Mouse (Mus musculus) limb, embryonic 11.5 days (tissue): ENCODE measurements at regions not wholly inside any gene's neighbourhood (a gene's known extent, or its start where the extent isn't known, plus 50 kb on each side); places are given as distances from the start of the nearest gene placed in this dataset.

ENCODE experiments used
- ATAC-seq: fragments of 200-750 bp; cut with Nextera tagmentation; 2 replicates; pipeline ENCODE4 v1.8.0; 2017; ENCODE audit warnings: low read depth; ENCODE audit not compliant: insufficient number of reproducible peaks, low FRiP score, low TSS enrichment
- DNase-seq: peaks from one replicate; pipeline ENCODE4 v3.0.0-alpha.2; 2015; ENCODE audit warnings: low spot score
- H3K27ac ChIP-seq: fragments of 300-500 bp; sonication (generic); replicated peaks from 2 replicates; pipeline ENCODE4 v1.5.1; 2014; ENCODE audit warnings: low read depth, mild to moderate bottlenecking, low read length
- H3K27me3 ChIP-seq: fragments of 300-500 bp; sonication (generic); 2 replicates; pipeline ENCODE4 v1.6.1; 2014; ENCODE audit warnings: mild to moderate bottlenecking, low read length, mixed read lengths; ENCODE audit not compliant: control insufficient read depth, insufficient read depth
- H3K36me3 ChIP-seq: fragments of 300-500 bp; sonication (generic); 2 replicates; pipeline ENCODE4 v1.6.1; 2014; ENCODE audit warnings: mild to moderate bottlenecking, low read length, moderate library complexity, mixed read lengths; ENCODE audit not compliant: control insufficient read depth, insufficient read depth
- H3K4me1 ChIP-seq: fragments of 300-500 bp; sonication (generic); 2 replicates; pipeline ENCODE4 v1.6.1; 2014; ENCODE audit warnings: low read length, mixed read lengths; ENCODE audit not compliant: control insufficient read depth, insufficient read depth
- H3K4me2 ChIP-seq: fragments of 300-500 bp; sonication (generic); 2 replicates; pipeline ENCODE4 v1.6.1; 2014; ENCODE audit warnings: low read depth, mild to moderate bottlenecking, moderate library complexity; ENCODE audit not compliant: severe bottlenecking
- H3K4me3 ChIP-seq: fragments of 300-500 bp; sonication (generic); 2 replicates; pipeline ENCODE4 v1.5.1; 2014; ENCODE audit warnings: low read depth, low read length
- H3K9ac ChIP-seq: fragments of 300-500 bp; sonication (generic); 2 replicates; pipeline ENCODE4 v1.6.1; 2014; ENCODE audit warnings: mild to moderate bottlenecking, low read length
- H3K9me3 ChIP-seq: fragments of 300-500 bp; sonication (generic); 2 replicates; pipeline ENCODE4 v1.6.1; 2016; ENCODE audit warnings: low read length; ENCODE audit not compliant: control insufficient read depth
- WGBS: fragments of 180-500 bp; shearing (Covaris S2); extraction: QIAGEN DNeasy Blood & Tissue Kit; methylation state at CpG from one replicate; pipeline ENCODE4 v1.1.7; 2014; 5-methylcytosine and 5-hydroxymethylcytosine counted together

GRCm38 (mm10) chr8:127704406-127704805 is 640.7 kb downstream of the Pard3 start:
- no peak overlapping the region; the same call in 1 of the 2 replicates for H3K27ac ChIP-seq

GRCm38 (mm10) chr8:127706051-127706835 is 642.5 kb downstream of the Pard3 start:
- Histone ChIP-seq H3K27me3 (no peaks in the 10 kb centered on the region), H3K9ac (no peak overlapping the region), H3K27ac (no peak overlapping the region; the same call in 1 of the 2 replicates), H3K9me3 (no peaks in the 10 kb centered on the region), H3K4me3 (no peak overlapping the region), H3K4me1 (no peaks in the 10 kb centered on the region), H3K36me3 (no peaks in the 10 kb centered on the region), H3K4me2 (no peak overlapping the region)
- ATAC-seq, result no peak
- WGBS, result 69% methylated on average over 16 of the region's 16 CpGs
- DNase-seq, result peak; percentile 42

More at GRCm38 (mm10) chr8:127704406-127704805, 640.7 kb downstream of the Pard3 start:
- DNase-seq (peak; percentile 23), ATAC-seq (no peak)
- Histone ChIP-seq H3K4me2 (no peak overlapping the region), H3K36me3 (no peaks in the 10 kb centered on the region), H3K4me3 (no peak overlapping the region), H3K9me3 (no peaks in the 10 kb centered on the region), H3K4me1 (no peaks in the 10 kb centered on the region), H3K9ac (no peak overlapping the region), H3K27me3 (no peaks in the 10 kb centered on the region)
- WGBS, result 32% methylated on average over 4 of the region's 4 CpGs

- Histone ChIP-seq H3K36me3 (no peaks in the 10 kb centered on the region), H3K9me3 (no peaks in the 10 kb centered on the region), H3K27me3 (no peaks in the 10 kb centered on the region), H3K4me2 (no peak overlapping the region), H3K9ac (no peak overlapping the region), H3K4me3 (no peak overlapping the region), H3K4me1 (no peaks in the 10 kb centered on the region), H3K27ac (no peak overlapping the region)
- 89% methylated on average over 5 of the region's 5 CpGs for WGBS
- ATAC-seq, result no peak
- DNase-seq, result no peak
Observed at GRCm38 (mm10) chr8:127709439-127709838, 645.7 kb downstream of the Pard3 start.

- no peaks in the 10 kb centered on the region for H3K27me3 ChIP-seq
- no peak for DNase-seq
- H3K4me1 ChIP-seq, result no peaks in the 10 kb centered on the region
- H3K27ac ChIP-seq, result no peak overlapping the region
- no peaks in the 10 kb centered on the region for H3K36me3 ChIP-seq
- H3K4me3 ChIP-seq, result no peak overlapping the region
- no peak overlapping the region for H3K9ac ChIP-seq
- no peaks in the 10 kb centered on the region for H3K9me3 ChIP-seq
- H3K4me2 ChIP-seq, result no peak overlapping the region
- ATAC-seq, result no peak
- WGBS, result 87% methylated on average over 1 of the region's 1 CpGs
Observed at GRCm38 (mm10) chr8:127715097-127715496, 643.3 kb upstream of the Nrp1 start.

GRCm38 (mm10) chr8:127717969-127718368 is 640.4 kb upstream of the Nrp1 start:
- Histone ChIP-seq H3K4me2 (no peak overlapping the region), H3K9me3 (no peaks in the 10 kb centered on the region), H3K27ac (no peak overlapping the region), H3K4me1 (0 out of 2 replicates have a peak, but pooled peaks cover 7% of the 10 kb centered on the region), H3K36me3 (no peaks in the 10 kb centered on the region), H3K4me3 (no peak overlapping the region), H3K9ac (no peak overlapping the region), H3K27me3 (no peaks in the 10 kb centered on the region)
- ATAC-seq (no peak), DNase-seq (no peak)

GRCm38 (mm10) chr8:127719881-127720280 is 638.5 kb upstream of the Nrp1 start:
- Histone ChIP-seq H3K4me1 (0 out of 2 replicates have a peak, but pooled peaks cover 7% of the 10 kb centered on the region), H3K4me2 (no peak overlapping the region), H3K36me3 (no peaks in the 10 kb centered on the region), H3K27me3 (no peaks in the 10 kb centered on the region), H3K9ac (no peak overlapping the region), H3K9me3 (no peaks in the 10 kb centered on the region), H3K4me3 (no peak overlapping the region), H3K27ac (no peak overlapping the region)
- WGBS, result 45% methylated on average over 6 of the region's 6 CpGs
- no peak for DNase-seq
- no peak for ATAC-seq

- no peak overlapping the region for H3K4me2 ChIP-seq
- no peak for ATAC-seq
Observed at GRCm38 (mm10) chr8:127720593-127721290, 637.7 kb upstream of the Nrp1 start.

GRCm38 (mm10) chr8:127721624-127722023 is 636.8 kb upstream of the Nrp1 start:
- 0 out of 2 replicates have a peak, but pooled peaks cover 7% of the 10 kb centered on the region for H3K4me1 ChIP-seq
- no peak for DNase-seq
- H3K9ac ChIP-seq, result no peak overlapping the region
- no peak overlapping the region for H3K27ac ChIP-seq
- WGBS, result 50% methylated on average over 1 of the region's 1 CpGs
- no peak overlapping the region for H3K4me3 ChIP-seq
- no peaks in the 10 kb centered on the region for H3K36me3 ChIP-seq
- H3K9me3 ChIP-seq, result no peaks in the 10 kb centered on the region
- no peak overlapping the region for H3K4me2 ChIP-seq
- no peak for ATAC-seq
- no peaks in the 10 kb centered on the region for H3K27me3 ChIP-seq

More at GRCm38 (mm10) chr8:127720593-127721290, 637.7 kb upstream of the Nrp1 start:
- no peak for DNase-seq
- Histone ChIP-seq H3K27ac (no peak overlapping the region), H3K36me3 (no peaks in the 10 kb centered on the region), H3K4me1 (0 out of 2 replicates have a peak, but pooled peaks cover 7% of the 10 kb centered on the region), H3K4me3 (no peak overlapping the region), H3K9me3 (no peaks in the 10 kb centered on the region), H3K9ac (no peak overlapping the region), H3K27me3 (no peaks in the 10 kb centered on the region)
- WGBS, result 32% methylated on average over 6 of the region's 6 CpGs
